ENCODE assay signal across 8 mouse cellular contexts in genomic region chr5:91629472-91629871, GRCm38 (mm10).
DNase-seq lines count a peak whose midpoint lies in the region.

No protein-coding gene starts in this region.

- peak; percentile 42 for DNase-seq in gastrocnemius, adult 18-20 months (ENCODE audit: low spot score)
- no peak for DNase-seq in gastrocnemius, postnatal 25 days
- peak; percentile 44 for DNase-seq in A20 (ENCODE audit: low read depth, low spot score)
- DNase-seq in gastrocnemius, postnatal 10 days, result peak; percentile 39
- DNase-seq in kidney, postnatal 25 days, result peak; percentile 22 to 52
- DNase-seq in MN1 (ENCODE audit: low spot score), result no peak
- DNase-seq in right cerebral cortex, postnatal 25 days, result no peak
- no peak for DNase-seq in layer of hippocampus, postnatal 36 days

Comparison
In these comparisons a context has a peak if more than half of its experiments do, and no peak if none do; other contexts are left out.
1. DNase-seq: peak in gastrocnemius, adult 18-20 months (single experiment), A20 (single experiment), gastrocnemius, postnatal 10 days (single experiment) and kidney, postnatal 25 days (2 of 2); none in gastrocnemius, postnatal 25 days (single experiment), MN1 (single experiment), right cerebral cortex, postnatal 25 days (single experiment) and layer of hippocampus, postnatal 36 days (0 of 2).